Mouse (Mus musculus): ENCODE data around the gene Nrd1. TPM values are rescaled to one million over a fixed set of nuclear protein-coding genes. Genes with fewer than 3 reads are reported as not detected.

Gene Nrd1
- polyA plus RNA-seq, 1 experiment: 28.4 TPM

- DNase-seq (ENCODE audit: low read depth, low spot score): no peak
- 83% methylated on average over 5 of the region's 5 CpGs for WGBS
Observed at GRCm38 (mm10) chr4:109089171-109089570, 88.7 kb downstream of the Nrd1 start.

DNA sequence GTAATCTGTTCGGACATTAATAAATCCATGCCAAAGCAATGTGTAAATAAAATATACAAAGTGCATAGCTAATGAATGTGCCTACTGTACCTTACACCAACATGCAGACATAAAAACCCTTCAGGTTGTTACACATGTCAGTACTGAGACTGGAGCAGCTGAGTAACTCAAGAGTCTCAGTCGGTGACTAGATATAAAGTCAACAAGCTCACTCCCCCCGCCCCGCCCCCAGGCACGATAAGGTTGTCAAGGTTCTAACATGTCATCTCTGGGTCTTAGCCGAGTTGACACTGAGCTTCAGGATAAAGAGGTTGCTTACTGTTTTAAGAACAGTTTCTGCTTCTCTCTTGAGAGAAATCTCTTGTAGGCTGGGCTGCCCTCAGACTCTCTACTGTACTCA lies 89.5 kb downstream of the Nrd1 start:
- WGBS: 30% methylated on average over 6 of the region's 6 CpGs
- no peak for DNase-seq (ENCODE audit: low read depth, low spot score)

- 73% methylated on average over 8 of the region's 8 CpGs for WGBS
- DNase-seq (ENCODE audit: low read depth, low spot score): no peak
Observed at GRCm38 (mm10) chr4:109091241-109091777, 90.9 kb downstream of the Nrd1 start.

DNA sequence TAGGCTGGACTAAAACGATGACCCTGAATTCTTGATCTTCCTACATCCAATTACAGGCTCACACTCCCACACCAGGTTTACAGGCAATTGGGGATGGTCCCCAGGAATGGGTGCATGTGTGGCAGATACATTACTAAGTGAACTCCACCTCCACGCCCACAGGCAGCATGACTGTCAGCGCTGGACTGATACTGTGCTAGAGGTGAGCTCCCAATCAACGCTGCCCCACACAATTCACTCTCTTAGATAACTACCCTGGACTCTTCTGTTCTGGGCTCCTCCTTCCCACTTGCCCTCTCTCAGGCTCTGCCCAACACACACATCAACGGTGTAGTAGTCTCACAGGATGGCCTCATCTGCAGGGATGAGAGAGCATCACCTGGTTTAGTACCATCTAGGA lies 91.9 kb downstream of the Nrd1 start:
- 89% methylated on average over 5 of the region's 5 CpGs for WGBS

GRCm38 (mm10) chr4:109094269-109094668 lies 93.8 kb downstream of the Nrd1 start:
- WGBS: 54% methylated on average over 2 of the region's 2 CpGs
- no peak for DNase-seq (ENCODE audit: low read depth, low spot score)

More for the DNA sequence above, 91.9 kb downstream of the Nrd1 start:
- no peak for DNase-seq (ENCODE audit: low read depth, low spot score)

- 97% methylated on average over 3 of the region's 3 CpGs for WGBS
- no peak for DNase-seq (ENCODE audit: low read depth, low spot score)
Observed at GRCm38 (mm10) chr4:109098861-109099260, 98.4 kb downstream of the Nrd1 start.

DNA sequence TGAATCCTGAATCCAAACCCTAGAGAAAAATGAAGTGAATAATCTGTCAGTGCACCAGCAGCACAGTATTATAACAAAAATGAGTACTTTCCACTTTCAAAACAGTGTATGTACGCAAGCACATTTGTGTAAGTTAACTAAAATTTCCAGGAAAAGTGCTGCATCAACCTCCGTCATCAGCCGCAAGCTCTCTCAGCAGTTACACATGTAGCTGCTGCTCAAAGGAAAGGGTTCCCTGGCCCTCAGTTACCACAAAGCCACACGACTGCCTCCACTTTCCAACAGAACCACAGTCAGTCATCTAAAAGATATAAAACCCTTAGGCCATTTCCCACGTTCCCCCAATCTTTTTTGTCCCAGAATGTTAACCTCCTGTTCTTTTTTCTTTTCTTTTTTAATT lies 102.1 kb downstream of the Nrd1 start:
- DNase-seq (ENCODE audit: low read depth, low spot score): no peak
- 90% methylated on average over 5 of the region's 5 CpGs for WGBS

DNA sequence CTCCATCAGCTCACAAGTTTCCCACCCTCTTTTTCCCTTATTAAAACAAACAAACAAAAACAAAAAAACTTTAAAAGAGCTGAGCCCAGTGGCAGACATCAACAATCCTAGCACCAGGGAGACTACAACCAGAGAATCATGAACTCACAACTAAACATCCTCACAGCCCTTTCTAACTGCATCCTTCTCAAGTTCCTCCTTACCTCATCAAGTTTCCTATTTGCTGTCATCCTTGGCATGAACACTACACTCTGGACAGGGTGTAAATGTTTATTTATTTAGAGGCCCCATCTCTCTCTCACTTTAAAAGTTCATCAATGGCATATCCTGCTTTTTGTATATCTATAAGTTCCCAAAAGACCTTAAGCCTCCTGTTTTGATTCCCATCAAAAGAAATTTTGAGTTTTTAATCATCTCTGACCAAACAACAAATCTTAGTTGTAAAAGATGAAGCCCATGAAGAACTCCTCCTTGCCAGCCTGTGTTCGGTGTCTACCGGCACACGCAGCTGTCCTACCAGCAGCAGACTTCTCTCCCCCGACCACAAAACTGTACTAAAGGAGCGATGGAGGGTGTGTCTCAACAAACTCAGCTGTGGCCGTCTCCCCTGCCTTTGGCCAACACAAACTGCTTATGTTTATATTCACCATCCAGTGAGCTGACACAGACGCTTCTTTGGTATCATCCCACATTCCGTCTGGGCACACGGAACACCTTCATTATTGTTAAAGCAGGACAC lies 102.9 kb downstream of the Nrd1 start:
- 61% methylated on average over 9 of the region's 9 CpGs for WGBS
- DNase-seq (ENCODE audit: low read depth, low spot score): no peak

DNA sequence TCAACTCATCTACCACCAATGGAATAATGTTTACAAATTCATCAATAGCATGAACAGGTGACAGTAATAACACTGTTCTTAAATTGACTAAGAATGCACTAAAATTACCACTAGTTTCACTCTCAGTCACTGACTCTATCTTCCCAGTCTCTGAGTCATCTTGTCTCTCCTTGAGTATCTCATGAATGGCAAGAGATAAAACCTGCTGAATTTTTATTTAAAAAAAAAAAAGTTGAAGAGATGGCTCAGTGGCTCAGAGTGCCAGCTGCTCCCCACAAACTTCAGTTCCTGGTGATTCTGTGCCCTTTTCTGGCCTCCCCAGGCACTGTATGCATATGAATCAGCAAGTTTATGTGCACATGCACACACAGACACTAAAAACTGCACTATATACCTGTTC lies 104.8 kb downstream of the Nrd1 start:
- DNase-seq (ENCODE audit: low read depth, low spot score): no peak

DNA sequence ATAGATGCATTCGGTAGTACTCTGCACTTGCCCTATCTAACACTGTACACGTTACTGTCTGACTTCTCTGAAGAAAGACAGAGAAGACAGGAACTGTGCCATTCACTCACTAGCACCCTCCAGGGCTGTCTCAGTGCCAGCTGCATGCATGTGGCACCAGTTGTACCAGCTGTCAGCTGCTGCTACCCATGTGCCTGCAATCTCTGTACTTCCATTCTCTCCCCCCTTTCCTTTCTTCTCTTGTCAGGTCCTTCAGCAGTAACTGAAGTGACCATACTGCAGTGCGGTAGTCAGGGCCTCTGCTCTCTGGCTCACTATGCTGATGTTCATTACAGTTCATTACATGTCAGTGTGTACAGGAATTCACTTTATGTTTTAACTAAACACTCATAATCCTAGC lies 105.6 kb downstream of the Nrd1 start:
- DNase-seq (ENCODE audit: low read depth, low spot score): no peak
- WGBS: 65% methylated on average over 3 of the region's 3 CpGs

DNA sequence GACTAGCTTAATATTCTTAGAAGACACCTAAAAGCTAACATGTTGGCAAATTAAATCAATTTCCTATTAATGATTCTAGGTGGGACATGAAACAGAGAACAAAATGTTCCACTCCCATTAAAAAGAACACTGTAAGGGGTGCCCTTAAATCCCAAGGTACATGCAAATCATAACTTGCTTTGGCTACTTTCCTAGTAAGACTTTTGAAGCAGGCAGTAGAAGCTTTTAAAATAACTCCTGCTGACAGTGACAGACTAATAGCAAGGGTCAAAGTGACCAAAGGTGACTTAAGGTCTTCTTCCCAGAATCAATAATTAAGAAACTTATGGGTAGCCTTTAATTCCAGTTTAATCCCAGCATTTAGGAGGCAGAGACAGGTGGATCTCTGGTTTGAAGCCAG lies 106.1 kb downstream of the Nrd1 start:
- no peak for DNase-seq (ENCODE audit: low read depth, low spot score)

- no peak for DNase-seq (ENCODE audit: low read depth, low spot score)
- WGBS: 89% methylated on average over 6 of the region's 6 CpGs
Observed at GRCm38 (mm10) chr4:109109012-109109411, 108.6 kb downstream of the Nrd1 start.

- 89% methylated on average over 10 of the region's 10 CpGs for WGBS
- no peak for DNase-seq (ENCODE audit: low read depth, low spot score)
Observed at GRCm38 (mm10) chr4:109109686-109110085, 109.2 kb downstream of the Nrd1 start.

GRCm38 (mm10) chr4:109110978-109111377 lies 110.5 kb downstream of the Nrd1 start:
- DNase-seq (ENCODE audit: low read depth, low spot score): no peak
- 91% methylated on average over 2 of the region's 2 CpGs for WGBS

Other genes with a start within 250 kb of the Nrd1 start
- 2.4 and 3.3 TPM in 2 replicates for gene Zfyve9, start 219.9 kb upstream of the Nrd1 start, polyA plus RNA-seq (2012; rRNA removed)
- 5.1 and 6.4 TPM in 2 replicates for gene Btf3l4, start 167.0 kb upstream of the Nrd1 start, polyA plus RNA-seq (2012; rRNA removed)
- gene Txndc12, start 166.1 kb upstream of the Nrd1 start, polyA plus RNA-seq (2012; rRNA removed): 18.0 and 19.2 TPM in 2 replicates
- 27.7 and 32.5 TPM in 2 replicates for gene Kti12, start 152.9 kb upstream of the Nrd1 start, polyA plus RNA-seq (2012; rRNA removed)
- gene A730015C16Rik, start 152.0 kb upstream of the Nrd1 start, polyA plus RNA-seq (2012; rRNA removed): not detected in 2 replicates
- 6.2 and 9.2 TPM in 2 replicates for gene Rab3b, start 121.6 kb upstream of the Nrd1 start, polyA plus RNA-seq (2012; rRNA removed)
- gene Osbpl9, start 201.6 kb downstream of the Nrd1 start, polyA plus RNA-seq (2012; rRNA removed): 40.6 and 54.2 TPM in 2 replicates
- 0.08 TPM in 1 of 2 replicates, not detected in the other for gene Calr4, start 233.8 kb downstream of the Nrd1 start, polyA plus RNA-seq (2012; rRNA removed)

Measured in large intestine, adult 2 months (tissue).